Mouse (Mus musculus) hindbrain, embryonic 12.5 days (tissue): ENCODE measurements around the gene Ankrd31. TPM values are rescaled to one million over a fixed set of nuclear protein-coding genes. Genes with fewer than 3 reads are reported as not detected.
"Not testable (repeated sequence)": the region's sequence is repeated elsewhere in the genome, so short reads cannot be mapped to it uniquely, and the experiment has no call there.

ENCODE experiments used
- ATAC-seq: fragments of 200-750 bp; cut with Nextera tagmentation; 2 replicates; pipeline ENCODE4 v1.8.0; 2017; ENCODE audit warnings: moderate TSS enrichment; ENCODE audit not compliant: low FRiP score
- H3K27ac ChIP-seq: fragments of 300-500 bp; sonication (generic); 2 replicates; pipeline ENCODE4 v1.5.1; 2016; ENCODE audit warnings: mild to moderate bottlenecking
- H3K27me3 ChIP-seq: fragments of 300-500 bp; sonication (generic); 2 replicates; pipeline ENCODE4 v1.6.1; 2016; ENCODE audit warnings: mild to moderate bottlenecking
- H3K36me3 ChIP-seq: fragments of 300-500 bp; sonication (generic); 2 replicates; pipeline ENCODE4 v1.6.1; 2016; ENCODE audit warnings: mild to moderate bottlenecking
- H3K4me1 ChIP-seq: fragments of 300-500 bp; sonication (generic); 2 replicates; pipeline ENCODE4 v1.6.1; 2016
- H3K4me2 ChIP-seq: fragments of 300-500 bp; sonication (generic); replicated peaks from 2 replicates; pipeline ENCODE4 v1.6.1; 2016; ENCODE audit warnings: mild to moderate bottlenecking
- H3K4me3 ChIP-seq: fragments of 300-500 bp; sonication (generic); 2 replicates; pipeline ENCODE4 v1.5.1; 2016; ENCODE audit warnings: mild to moderate bottlenecking
- H3K9ac ChIP-seq: fragments of 300-500 bp; sonication (generic); 2 replicates; pipeline ENCODE4 v1.6.1; 2016; ENCODE audit warnings: mild to moderate bottlenecking, moderate library complexity
- H3K9me3 ChIP-seq: fragments of 300-500 bp; sonication (generic); replicated peaks from 2 replicates; pipeline ENCODE4 v1.6.1; 2016; ENCODE audit warnings: mild to moderate bottlenecking
- WGBS: fragments of 180-500 bp; shearing (Covaris S2); methylation state at CpG from one replicate; pipeline ENCODE4 v1.1.7; 2016; 5-methylcytosine and 5-hydroxymethylcytosine counted together
- polyA plus RNA-seq: library from polyadenylated mRNA; unstranded; fragments of >200 nt; fragmentation: Nextera tagmentation; extraction: Ambion mirVana; gene quantifications from 2 replicates; pipeline ENCODE4 v1.2.1, GENCODE M21; 2016

Ankrd31 gene
- polyA plus RNA-seq, 1 experiment from 2014 or later = not detected

DNA sequence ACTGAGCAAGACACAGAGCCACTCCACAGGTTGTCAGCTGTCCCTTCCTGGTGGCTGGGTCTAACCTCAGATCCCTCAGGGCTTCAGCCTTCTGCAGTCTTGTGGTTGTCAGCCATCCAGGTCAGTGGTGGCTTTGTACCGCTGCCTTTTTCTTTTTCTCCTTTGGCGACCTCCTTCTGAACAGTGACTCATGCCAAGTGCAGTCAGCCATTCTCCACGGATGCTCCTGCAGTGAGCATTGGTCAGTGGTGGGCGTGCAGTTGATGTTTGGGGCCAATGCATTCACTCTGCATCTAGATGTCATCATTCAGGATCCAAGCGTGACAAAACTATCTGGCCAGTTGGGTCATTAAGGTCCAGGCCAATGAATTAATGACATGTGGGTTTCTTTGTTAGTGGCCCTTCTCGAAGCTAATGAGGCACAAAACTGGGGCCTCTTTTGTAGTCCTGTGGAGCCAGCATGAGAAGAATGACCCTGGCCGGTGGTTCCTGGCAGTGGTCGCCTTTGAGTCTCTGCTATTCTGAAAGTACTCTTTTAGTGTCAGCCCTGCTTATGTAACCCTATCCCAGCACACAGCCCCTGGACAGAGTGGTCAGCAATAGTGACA lies 180.5 kb downstream of the Ankrd31 start:
- no peak overlapping the region for H3K4me3 ChIP-seq
- H3K36me3 ChIP-seq = no peaks in the 10 kb centered on the region
- no peak overlapping the region for H3K9ac ChIP-seq
- no peak overlapping the region for H3K4me2 ChIP-seq
- H3K27ac ChIP-seq = no peak overlapping the region
- H3K4me1 ChIP-seq = peaks cover 24% of the 10 kb centered on the region
- WGBS = 24% methylated on average over 8 of the region's 8 CpGs
- no peaks in the 10 kb centered on the region for H3K9me3 ChIP-seq
- peaks cover 48% of the 10 kb centered on the region for H3K27me3 ChIP-seq
- no peak for ATAC-seq

- Histone ChIP-seq H3K4me2 (no peak overlapping the region), H3K4me1 (peaks cover 10% of the 10 kb centered on the region), H3K4me3 (no peak overlapping the region), H3K27ac (no peak overlapping the region), H3K27me3 (peaks cover 8% of the 10 kb centered on the region; the same call in 1 of the 2 replicates), H3K9ac (no peak overlapping the region), H3K36me3 (no peaks in the 10 kb centered on the region), H3K9me3 (no peaks in the 10 kb centered on the region)
- WGBS = 89% methylated on average over 5 of the region's 5 CpGs
- ATAC-seq = no peak
Observed at GRCm38 (mm10) chr13:96932745-96933144, 184.7 kb downstream of the Ankrd31 start.

DNA sequence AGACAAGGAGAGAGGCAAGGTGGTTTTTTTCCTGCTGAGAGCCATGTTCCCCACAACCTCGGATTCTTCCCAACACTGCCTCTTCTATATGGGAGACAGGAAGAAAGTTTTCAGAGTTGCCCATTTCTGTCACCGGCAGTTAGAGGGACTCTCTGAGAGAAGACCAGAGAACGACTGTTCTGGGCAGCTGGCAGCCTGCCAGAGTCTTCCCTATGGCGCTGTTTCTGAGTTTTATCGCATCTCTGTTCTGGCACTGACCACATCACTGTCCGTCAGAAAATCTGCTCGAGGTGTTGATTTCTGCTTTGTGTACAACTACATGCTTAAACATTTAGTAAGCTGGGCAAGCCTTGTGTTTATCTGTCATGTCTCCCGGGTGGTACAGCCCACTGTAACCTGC lies 185.3 kb downstream of the Ankrd31 start:
- peaks cover 2% of the 10 kb centered on the region; the same call in 1 of the 2 replicates for H3K27me3 ChIP-seq
- no peak overlapping the region for H3K9ac ChIP-seq
- H3K36me3 ChIP-seq = no peaks in the 10 kb centered on the region
- H3K27ac ChIP-seq = no peak overlapping the region
- no peaks in the 10 kb centered on the region for H3K9me3 ChIP-seq
- 72% methylated on average over 8 of the region's 8 CpGs for WGBS
- H3K4me2 ChIP-seq = no peak overlapping the region
- no peak overlapping the region for H3K4me3 ChIP-seq
- no peak for ATAC-seq
- peaks cover 8% of the 10 kb centered on the region for H3K4me1 ChIP-seq

GRCm38 (mm10) chr13:96936173-96936777 lies 188.2 kb downstream of the Ankrd31 start:
- no peaks in the 10 kb centered on the region for H3K4me1 ChIP-seq
- H3K36me3 ChIP-seq = no peaks in the 10 kb centered on the region
- no peak overlapping the region for H3K4me3 ChIP-seq
- H3K9ac ChIP-seq = no peak overlapping the region
- WGBS = 55% methylated on average over 6 of the region's 6 CpGs
- no peak overlapping the region for H3K27ac ChIP-seq
- H3K9me3 ChIP-seq = no peaks in the 10 kb centered on the region
- H3K4me2 ChIP-seq = no peak overlapping the region
- H3K27me3 ChIP-seq = no peaks in the 10 kb centered on the region; the same call in 1 of the 2 replicates
- ATAC-seq = no peak

DNA sequence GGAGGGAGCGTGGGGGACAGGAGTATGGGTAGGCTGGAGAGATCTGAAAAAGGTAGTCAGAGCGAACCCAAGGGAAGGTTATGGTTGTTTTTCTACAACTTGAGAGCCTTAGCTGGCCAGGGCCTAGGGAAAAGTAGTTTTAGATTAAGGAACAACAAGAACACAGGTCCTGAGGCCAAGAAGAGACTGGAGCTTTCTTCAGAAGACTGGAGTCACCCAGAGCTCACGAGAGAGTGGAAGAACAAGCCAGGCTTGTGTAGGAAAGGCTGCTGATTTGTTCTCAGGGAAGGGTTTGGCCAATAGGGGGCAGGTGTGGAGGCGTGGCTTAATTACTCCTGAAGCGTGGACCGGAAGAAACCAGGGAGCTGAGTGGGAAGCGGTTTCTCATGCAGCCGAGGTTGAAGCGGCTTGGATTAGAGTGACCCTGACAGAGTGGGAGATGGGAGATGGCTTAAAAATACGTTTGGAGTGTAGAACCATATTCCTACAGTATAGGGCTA lies 189.0 kb downstream of the Ankrd31 start:
- no peaks in the 10 kb centered on the region for H3K4me1 ChIP-seq
- H3K9me3 ChIP-seq = no peaks in the 10 kb centered on the region
- H3K4me3 ChIP-seq = no peak overlapping the region
- H3K9ac ChIP-seq = no peak overlapping the region
- WGBS = 67% methylated on average over 10 of the region's 10 CpGs
- H3K27ac ChIP-seq = no peak overlapping the region
- no peak overlapping the region for H3K4me2 ChIP-seq
- ATAC-seq = no peak
- H3K27me3 ChIP-seq = no peaks in the 10 kb centered on the region; the same call in 1 of the 2 replicates
- no peaks in the 10 kb centered on the region for H3K36me3 ChIP-seq

DNA sequence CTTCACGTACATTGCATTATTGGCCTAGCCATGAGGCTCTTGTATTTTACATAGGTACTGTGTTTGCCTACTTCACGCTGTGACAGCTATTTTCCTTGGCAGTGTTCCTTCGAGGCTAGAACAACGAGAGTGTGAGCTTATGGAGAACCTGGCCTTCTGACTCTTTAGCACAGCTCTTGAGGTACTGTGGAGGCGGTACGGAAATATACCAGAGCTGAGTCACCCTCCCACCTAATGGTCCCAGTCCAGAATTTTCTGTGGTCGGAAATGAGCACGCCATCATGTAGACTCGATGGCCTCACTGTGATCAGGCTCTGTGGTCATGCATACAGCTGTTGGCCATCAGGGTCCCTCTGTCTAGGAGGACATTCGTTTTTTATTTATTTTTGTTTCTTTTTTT lies 191.6 kb downstream of the Ankrd31 start:
- 81% methylated on average over 10 of the region's 10 CpGs for WGBS
- H3K4me3 ChIP-seq = no peak overlapping the region
- H3K9ac ChIP-seq = no peak overlapping the region
- no peak overlapping the region for H3K27ac ChIP-seq
- H3K9me3 ChIP-seq = no peaks in the 10 kb centered on the region
- peaks cover 6% of the 10 kb centered on the region for H3K4me1 ChIP-seq
- no peak overlapping the region for H3K4me2 ChIP-seq
- no peaks in the 10 kb centered on the region for H3K36me3 ChIP-seq
- no peak for ATAC-seq
- no peaks in the 10 kb centered on the region for H3K27me3 ChIP-seq

DNA sequence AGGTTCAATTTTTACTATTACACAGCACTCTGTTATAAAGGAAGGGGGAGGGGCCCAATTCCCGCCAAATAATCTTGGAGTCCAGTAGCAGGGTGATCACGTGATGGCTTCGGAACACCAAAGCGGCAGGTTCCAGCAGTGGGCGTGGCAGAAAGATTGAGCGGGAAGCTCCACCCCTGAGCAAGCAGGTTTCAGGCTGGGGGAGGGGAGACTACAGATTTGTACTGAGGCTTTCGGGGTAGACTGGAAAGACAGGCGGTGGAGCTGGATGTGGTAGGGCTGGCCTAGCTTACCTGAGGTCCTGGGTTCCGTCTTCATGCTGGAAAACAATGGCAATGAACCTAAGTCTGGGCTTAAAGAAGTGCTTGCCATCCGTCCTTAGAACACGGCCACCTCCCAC lies 193.4 kb downstream of the Ankrd31 start:
- 87% methylated on average over 11 of the region's 11 CpGs for WGBS
- not testable (repeated sequence) for H3K27me3 ChIP-seq, H3K4me1 ChIP-seq, H3K9ac ChIP-seq, H3K9me3 ChIP-seq, H3K4me3 ChIP-seq, H3K27ac ChIP-seq, H3K36me3 ChIP-seq, H3K4me2 ChIP-seq, ATAC-seq

DNA sequence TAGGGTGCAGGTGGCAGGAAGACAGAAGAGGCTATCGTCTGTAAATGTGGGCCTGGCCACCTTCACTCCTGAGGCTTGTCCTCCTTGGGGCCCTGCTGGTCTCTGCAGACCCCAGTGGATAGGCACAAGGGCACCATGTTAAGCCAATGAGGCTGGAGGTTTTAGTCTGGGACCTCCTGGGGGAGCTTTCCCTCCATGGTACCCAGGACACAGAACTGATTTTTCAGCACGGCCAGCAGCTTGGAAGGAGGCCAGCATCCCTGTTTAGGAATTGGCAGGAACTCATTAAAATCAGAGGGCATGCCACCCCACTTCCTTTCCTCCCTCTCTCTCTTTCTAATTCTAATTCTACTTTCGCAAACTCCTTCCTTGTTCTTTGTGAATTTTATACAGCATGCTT lies 195.5 kb downstream of the Ankrd31 start:
- no peak for ATAC-seq
- Histone ChIP-seq H3K9ac (no peak overlapping the region), H3K9me3 (no peaks in the 10 kb centered on the region), H3K4me3 (no peak overlapping the region), H3K4me1 (peaks cover 6% of the 10 kb centered on the region), H3K27ac (no peak overlapping the region), H3K36me3 (no peaks in the 10 kb centered on the region), H3K4me2 (no peak overlapping the region), H3K27me3 (no peaks in the 10 kb centered on the region)
- WGBS = 54% methylated on average over 3 of the region's 3 CpGs

GRCm38 (mm10) chr13:96945748-96946147 lies 197.7 kb downstream of the Ankrd31 start:
- Histone ChIP-seq H3K27me3 (no peaks in the 10 kb centered on the region), H3K27ac (no peak overlapping the region), H3K4me2 (no peak overlapping the region), H3K9me3 (no peaks in the 10 kb centered on the region), H3K4me1 (peaks cover 6% of the 10 kb centered on the region), H3K4me3 (no peak overlapping the region), H3K9ac (no peak overlapping the region), H3K36me3 (no peaks in the 10 kb centered on the region)
- 92% methylated on average over 4 of the region's 4 CpGs for WGBS
- no peak for ATAC-seq

DNA sequence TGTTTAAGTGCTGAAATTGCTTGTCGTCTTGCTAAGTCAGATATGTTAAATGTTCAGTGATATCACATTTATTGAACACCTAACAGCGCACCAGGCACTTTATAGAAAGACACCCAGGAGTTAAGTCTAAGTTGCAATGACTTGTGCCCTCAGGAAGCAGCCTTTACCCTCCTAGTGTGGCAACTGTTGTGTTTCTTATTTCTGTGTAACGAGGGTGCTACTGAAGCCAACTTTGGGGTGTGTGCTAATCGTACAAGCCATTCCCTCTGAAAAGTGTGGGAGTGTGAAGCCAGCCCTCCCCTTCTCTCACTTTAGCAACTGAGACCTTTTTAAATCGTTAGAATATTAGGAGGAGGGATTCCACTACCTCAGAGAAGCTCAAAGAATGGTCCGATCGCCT lies 199.7 kb downstream of the Ankrd31 start:
- Histone ChIP-seq H3K4me1 (peaks cover 6% of the 10 kb centered on the region), H3K4me2 (no peak overlapping the region), H3K4me3 (no peak overlapping the region), H3K9ac (no peak overlapping the region), H3K9me3 (no peaks in the 10 kb centered on the region), H3K27ac (no peak overlapping the region), H3K36me3 (no peaks in the 10 kb centered on the region), H3K27me3 (no peaks in the 10 kb centered on the region)
- ATAC-seq = no peak
- whole genome bisulfite sequencing = 83% methylated on average over 7 of the region's 7 CpGs

DNA sequence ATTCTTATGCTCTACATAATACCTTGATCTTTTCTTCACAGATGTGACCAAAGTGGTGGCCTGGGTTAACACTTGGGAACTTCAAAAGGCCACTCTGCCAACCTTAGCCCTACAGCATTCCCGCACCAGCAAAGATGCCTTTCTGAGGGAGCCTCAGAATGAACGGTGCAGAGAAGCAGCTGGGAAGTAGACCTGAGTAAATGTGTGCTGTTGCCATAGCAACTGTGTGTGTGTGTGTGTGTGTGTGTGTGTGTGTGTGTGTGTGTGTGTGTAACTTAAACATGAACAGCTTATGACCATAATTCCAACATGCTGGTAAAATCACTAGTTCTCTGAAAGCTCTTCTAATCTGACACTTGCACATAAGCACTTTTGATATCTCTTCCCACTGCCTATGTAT lies 203.8 kb downstream of the Ankrd31 start:
- WGBS = 52% methylated on average over 2 of the region's 2 CpGs
- H3K9me3 ChIP-seq = no peaks in the 10 kb centered on the region
- no peak for ATAC-seq
- H3K27me3 ChIP-seq = no peaks in the 10 kb centered on the region
- H3K27ac ChIP-seq = no peak overlapping the region
- no peak overlapping the region for H3K4me3 ChIP-seq
- H3K4me1 ChIP-seq = no peaks in the 10 kb centered on the region
- H3K9ac ChIP-seq = no peak overlapping the region
- no peaks in the 10 kb centered on the region for H3K36me3 ChIP-seq
- H3K4me2 ChIP-seq = no peak overlapping the region

DNA sequence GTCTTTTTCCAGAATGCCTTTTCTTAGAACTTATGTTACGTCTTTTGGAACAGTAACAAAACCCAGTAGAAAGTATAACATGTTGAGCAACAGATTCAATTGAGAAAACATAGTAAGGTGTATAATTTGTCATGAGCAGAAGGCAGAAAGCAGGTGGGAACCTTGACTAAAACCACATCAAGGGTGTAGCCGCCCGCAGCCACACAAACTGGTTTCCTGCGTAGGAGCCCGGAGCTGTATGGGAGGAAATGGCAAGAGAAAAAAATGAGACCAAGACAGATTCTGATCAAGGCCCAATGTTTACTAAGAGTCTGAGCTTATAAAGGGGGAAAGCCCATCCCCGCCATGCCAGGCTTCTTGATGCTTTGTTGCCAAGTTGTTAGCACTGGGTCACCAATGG lies 208.4 kb downstream of the Ankrd31 start:
- Histone ChIP-seq H3K36me3 (no peaks in the 10 kb centered on the region), H3K9ac (no peak overlapping the region), H3K27ac (no peak overlapping the region), H3K4me3 (no peak overlapping the region), H3K9me3 (no peaks in the 10 kb centered on the region), H3K27me3 (no peaks in the 10 kb centered on the region), H3K4me1 (no peaks in the 10 kb centered on the region), H3K4me2 (no peak overlapping the region)
- ATAC-seq = no peak
- WGBS = 90% methylated on average over 6 of the region's 6 CpGs
